Mouse (Mus musculus) pancreas, adult 10 weeks (tissue): Measurements from ENCODE around the gene Bmi1. TPM values are rescaled to one million over a fixed set of nuclear protein-coding genes. Genes with fewer than 3 reads are reported as not detected.

Experiments used
- polyA plus RNA-seq: library from polyadenylated mRNA; stranded (reverse); fragments of 350-450 nt; fragmentation: Illumina TruSeq; extraction: RNeasy Lipid Tissue Mini Kit (QIAGEN cat#74804); gene quantifications from one replicate; pipeline ENCODE4 v1.2.3, GENCODE M21; 2015; ENCODE audit warnings: low read depth, low replicate concordance; ENCODE audit not compliant: insufficient read depth

Bmi1 gene
- 5.6 TPM for polyA plus RNA-seq

DNA sequence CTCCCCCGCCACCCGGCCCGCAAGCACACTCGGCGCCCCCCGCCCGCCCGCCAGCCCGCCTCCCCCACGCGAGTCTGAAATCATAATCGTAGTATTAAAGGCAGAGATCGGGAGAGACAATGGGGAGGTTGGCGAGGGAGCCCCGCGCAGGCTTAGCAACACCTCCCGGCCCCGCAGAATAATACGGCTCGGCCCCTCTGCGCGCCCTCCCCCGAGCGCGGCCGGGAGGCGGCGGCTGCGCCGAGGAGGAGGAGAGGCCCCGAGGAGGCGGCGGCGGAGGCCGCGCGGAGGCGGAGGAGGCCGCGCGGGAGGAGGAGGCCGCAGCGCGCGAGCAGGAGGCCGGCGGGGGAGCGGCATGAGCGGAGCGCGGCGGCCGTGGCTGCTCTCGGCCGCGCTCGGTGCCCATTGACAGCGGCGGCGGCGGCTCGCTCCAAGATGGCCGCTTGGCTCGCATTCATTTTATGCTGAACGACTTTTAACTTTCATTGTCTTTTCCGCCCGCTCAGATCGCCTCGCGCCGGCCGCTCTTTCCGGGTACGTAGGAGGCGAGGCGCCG lies at the start of gene Bmi1:
TSS of gene Bmi1 (plus strand) at position 83 of the 556 bp plus-strand sequence.

DNA sequence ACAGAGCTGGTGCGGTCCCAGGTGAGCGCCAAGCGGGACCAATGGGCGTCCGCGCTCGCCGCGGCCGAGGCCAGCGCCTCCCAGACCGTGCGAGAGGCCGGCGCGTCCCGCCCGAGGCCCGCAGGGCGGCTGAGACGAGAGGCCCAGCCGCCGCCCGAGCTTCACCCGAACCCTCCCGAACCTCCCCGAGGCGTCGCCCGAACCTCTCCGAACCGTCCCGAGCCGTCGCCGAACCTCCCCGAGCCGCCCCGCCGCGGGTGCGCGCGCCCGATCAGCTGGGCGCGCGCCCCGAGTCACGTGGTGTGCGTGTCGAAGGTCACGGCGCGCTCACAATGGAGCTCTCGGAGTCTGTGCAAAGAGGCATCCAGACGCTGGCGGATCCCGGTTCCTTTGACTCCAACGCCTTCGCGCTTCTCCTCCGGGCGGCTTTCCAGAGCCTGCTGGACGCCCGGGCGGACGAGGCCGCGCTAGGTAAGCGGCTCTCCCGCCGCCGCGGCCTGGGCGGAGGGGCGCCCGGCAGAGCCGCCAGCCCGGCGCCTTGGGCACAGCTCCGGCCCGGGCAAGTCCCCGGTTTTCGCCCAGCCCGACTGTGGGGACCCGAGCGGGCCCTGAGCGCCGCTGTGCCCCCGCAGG lies 4.6 kb upstream of the Bmi1 start, which contains the start of gene Commd3:
TSS of gene Commd3 (plus strand) at position 252 of the 633 bp plus-strand sequence.

DNA sequence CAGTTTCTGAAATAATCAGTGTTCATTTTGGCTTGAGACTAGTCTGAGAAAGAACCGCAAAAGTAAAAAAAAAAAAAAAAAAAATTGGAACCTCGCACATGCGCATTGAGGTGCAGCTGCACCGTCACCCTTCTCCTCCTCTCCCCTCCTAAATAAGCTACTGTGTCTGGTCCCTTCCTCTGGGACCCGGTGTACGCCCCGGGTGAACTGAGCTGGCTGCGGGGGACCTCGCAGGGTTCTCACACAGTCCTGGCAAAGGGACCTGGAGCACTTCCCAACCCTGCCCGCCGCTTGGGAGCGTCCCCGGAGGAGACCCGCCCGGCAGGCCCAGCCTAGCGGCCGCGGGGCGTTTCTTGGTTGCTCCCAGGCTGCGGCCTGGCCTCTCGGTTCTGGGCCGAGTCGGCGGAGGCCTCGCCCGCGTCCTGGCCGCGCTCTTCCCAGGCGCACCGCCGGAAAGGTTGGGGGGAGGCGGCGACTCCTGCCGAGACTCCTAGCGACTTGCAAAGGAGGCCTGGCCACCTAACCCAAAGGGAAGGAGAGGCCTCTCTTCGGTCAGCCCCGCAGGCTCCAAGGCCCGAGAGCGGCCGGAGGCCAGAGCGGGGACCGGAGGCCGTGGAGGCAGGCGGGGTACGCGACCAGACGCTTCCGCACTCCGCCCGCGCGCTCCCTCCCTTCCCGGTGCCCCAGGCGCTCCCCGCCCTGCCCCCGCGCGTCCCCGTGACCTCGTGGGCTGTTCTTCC lies 17.2 kb downstream of the Bmi1 start, which contains the start of gene Spag6:
TSS of gene Spag6 (plus strand) at position 162 of the 740 bp plus-strand sequence.

Other genes with a start within 250 kb of the Bmi1 start
- gene Commd3, start 4.6 kb upstream of the Bmi1 start, polyA plus RNA-seq: 58.4 TPM
- not detected for gene Spag6, start 17.0 kb downstream of the Bmi1 start, polyA plus RNA-seq